Comparison of ENCODE assay signal across 23 mouse cellular contexts in genomic region chr1:59359136-59359535, GRCm38 (mm10).
"Had no signal": no experiment of that assay in that cellular context is flagged by ENCODE, and none has a peak within 500 bp of the region (broad histone marks: within the 10 kb centered on the region; RNA-seq: fewer than 3 reads in every experiment).

No protein-coding gene starts in this region.

- DNase-seq: gastrocnemius, postnatal 14 days; gastrocnemius, postnatal 36 days; heart, adult 18-20 months; heart, postnatal 14 days; heart, postnatal 36 days; kidney, adult 11 months; kidney, adult 2 months; kidney, adult 9 months; kidney, postnatal 14 days; kidney, postnatal 36 days; layer of hippocampus, adult 9-11 months; layer of hippocampus, postnatal 36 days had no signal

- H3K4me3 ChIP-seq: heart, embryonic 13.5 days; heart, embryonic 15.5 days; hindbrain, embryonic 13.5 days; hindbrain, embryonic 15.5 days; kidney, embryonic 15.5 days; limb, embryonic 13.5 days; limb, embryonic 15.5 days; liver, embryonic 12.5 days had no signal

- H3K9ac ChIP-seq: heart, embryonic 13.5 days; heart, embryonic 15.5 days; hindbrain, embryonic 13.5 days; hindbrain, embryonic 15.5 days; kidney, embryonic 15.5 days; limb, embryonic 13.5 days; limb, embryonic 15.5 days; liver, embryonic 12.5 days had no signal

- H3K27ac ChIP-seq: heart, embryonic 13.5 days; heart, embryonic 15.5 days; hindbrain, embryonic 13.5 days; hindbrain, embryonic 15.5 days; hindbrain, postnatal 0 days; kidney, embryonic 15.5 days; kidney, postnatal 0 days; limb, embryonic 13.5 days; limb, embryonic 15.5 days; liver, embryonic 12.5 days had no signal

- H3K4me1 ChIP-seq: heart, embryonic 15.5 days; hindbrain, embryonic 13.5 days; hindbrain, embryonic 15.5 days; kidney, embryonic 15.5 days; limb, embryonic 13.5 days; limb, embryonic 15.5 days had no signal

- H3K27me3 ChIP-seq: hindbrain, embryonic 13.5 days; hindbrain, embryonic 15.5 days; kidney, embryonic 15.5 days; limb, embryonic 13.5 days; limb, embryonic 15.5 days; liver, embryonic 12.5 days had no signal

- ATAC-seq: hindbrain, postnatal 0 days; intestine, embryonic 16.5 days; liver, embryonic 12.5 days had no signal

- H3K36me3 ChIP-seq: heart, embryonic 13.5 days; heart, embryonic 15.5 days; hindbrain, embryonic 13.5 days; hindbrain, embryonic 15.5 days; kidney, embryonic 15.5 days; limb, embryonic 13.5 days; limb, embryonic 15.5 days; liver, embryonic 12.5 days had no signal

- H3K9me3 ChIP-seq: heart, embryonic 13.5 days; heart, embryonic 15.5 days; hindbrain, embryonic 13.5 days; hindbrain, embryonic 15.5 days; kidney, embryonic 15.5 days; limb, embryonic 13.5 days; limb, embryonic 15.5 days; liver, embryonic 12.5 days had no signal
